Mouse (Mus musculus) heart, adult 2 months (tissue): Measurements from ENCODE around the gene Dctd.

Experiments
- CTCF ChIP-seq: fragments of 200-600 bp; IDR thresholded peaks from 2 replicates; pipeline ENCODE4 v1.8.1; 2022; ENCODE audit warnings: antibody characterized with exemption, mild to moderate bottlenecking, moderate library complexity
- EP300 ChIP-seq: fragments of 200-500 bp; IDR thresholded peaks from 2 replicates; pipeline ENCODE4 v1.6.1; 2011; ENCODE audit warnings: low read depth, low read length, control low read depth; ENCODE audit not compliant: insufficient read depth
- POLR2A ChIP-seq: fragments of 200-500 bp; IDR thresholded peaks from 2 replicates; pipeline ENCODE4 v1.6.1; 2011; ENCODE audit warnings: mild to moderate bottlenecking, low read depth, low read length, control low read depth; ENCODE audit not compliant: insufficient read depth

DNA sequence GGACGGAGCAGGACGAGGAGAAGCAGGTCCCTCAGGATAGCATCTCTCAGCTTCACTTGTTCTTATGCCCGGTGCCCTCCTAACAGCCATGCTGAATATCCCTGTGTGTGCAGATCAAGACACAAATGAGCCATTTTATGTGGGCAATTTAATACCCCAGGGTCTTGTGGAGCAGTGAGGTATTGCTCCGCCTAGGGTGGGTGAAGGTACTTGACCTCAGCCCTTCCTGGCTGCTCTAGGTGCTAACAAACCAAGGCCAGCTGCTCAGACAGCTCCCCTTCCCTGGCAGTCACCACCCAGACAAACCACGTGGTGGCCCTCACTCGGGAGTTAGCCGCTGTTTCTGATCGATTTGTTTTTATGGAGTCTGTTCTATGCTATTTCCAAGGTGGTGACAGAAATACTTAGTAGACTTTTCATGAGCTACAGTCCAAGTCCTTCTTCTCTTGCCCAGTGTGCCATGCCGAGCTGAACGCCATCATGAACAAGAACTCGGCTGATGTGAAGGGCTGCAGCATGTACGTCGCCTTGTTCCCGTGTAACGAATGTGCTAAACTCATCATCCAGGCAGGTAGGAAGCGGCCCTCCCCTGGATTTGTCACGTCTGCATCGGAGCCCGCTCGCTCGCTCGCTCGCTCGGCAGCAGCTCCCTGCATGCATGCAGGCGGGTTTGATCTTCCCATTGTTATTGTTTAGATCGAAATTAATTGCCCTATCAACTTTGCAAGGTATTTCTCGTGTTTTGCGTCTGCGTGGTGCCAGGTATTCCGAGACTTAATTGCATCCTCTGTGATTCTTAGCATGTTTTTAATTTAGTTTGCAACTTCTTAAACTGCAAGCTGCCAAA lies 38.1 kb downstream of the Dctd start:
- TF ChIP-seq POLR2A, result no peak
- TF ChIP-seq EP300, result no peak
- TF ChIP-seq CTCF, result no peak
